Mouse (Mus musculus): ENCODE measurements around the gene Mrpl33. TPM values are rescaled to one million over a fixed set of nuclear protein-coding genes. Genes with fewer than 3 reads are reported as not detected.

Mrpl33 gene
- polyA plus RNA-seq, 1 experiment from 2014 or later, result 300 TPM

DNA sequence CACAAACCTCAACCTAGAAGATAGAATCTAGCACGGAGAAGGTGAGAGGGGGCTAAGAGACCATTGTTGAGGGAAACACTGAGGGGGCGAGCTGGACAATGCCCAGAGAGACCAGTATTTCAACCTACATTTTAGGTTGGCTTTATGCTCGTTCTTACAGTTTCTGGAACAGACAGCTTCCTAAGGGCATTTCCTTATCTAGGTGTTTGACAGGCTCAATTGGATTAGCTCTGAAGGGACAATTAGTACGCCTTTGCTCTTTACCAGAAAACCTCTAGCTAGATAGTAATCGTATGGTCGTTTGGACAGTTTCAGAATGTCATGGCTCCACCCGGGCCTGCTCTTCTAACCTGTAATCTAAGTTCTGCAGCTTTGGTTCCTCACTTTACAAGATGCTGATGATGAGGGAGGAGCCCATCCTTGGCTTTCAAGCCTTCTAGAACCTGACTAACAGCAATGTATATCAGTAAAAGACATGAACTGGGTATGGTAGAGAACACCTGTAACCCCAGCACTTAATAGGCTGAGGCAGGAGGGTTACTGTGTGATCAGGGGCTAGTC lies 4.5 kb downstream of the Mrpl33 start:
- no peak for DNase-seq (ENCODE audit: low spot score)
- H3K4me3 ChIP-seq (ENCODE audit: low read depth, low read length), result no peak overlapping the region
- 62% methylated on average over 7 of the region's 7 CpGs for WGBS
- no peaks in the 10 kb centered on the region for H3K27me3 ChIP-seq (replicated peaks; ENCODE audit: control insufficient read depth, insufficient read depth, low read length)
- H3K9me3 ChIP-seq (ENCODE audit: control insufficient read depth, low read length), result no peaks in the 10 kb centered on the region
- H3K4me1 ChIP-seq (replicated peaks; ENCODE audit: control insufficient read depth, insufficient read depth, low read length), result peaks cover 10% of the 10 kb centered on the region; the same call in 1 of the 2 replicates
- no peak overlapping the region for H3K4me2 ChIP-seq
- no peak overlapping the region for H3K9ac ChIP-seq (ENCODE audit: low read depth, low read length)
- H3K27ac ChIP-seq (ENCODE audit: low read depth, low read length), result no peak overlapping the region
- ATAC-seq (replicated peaks; ENCODE audit: low FRiP score), result no peak
- H3K36me3 ChIP-seq (ENCODE audit: control insufficient read depth, insufficient read depth, low read length), result no peaks in the 10 kb centered on the region

DNA sequence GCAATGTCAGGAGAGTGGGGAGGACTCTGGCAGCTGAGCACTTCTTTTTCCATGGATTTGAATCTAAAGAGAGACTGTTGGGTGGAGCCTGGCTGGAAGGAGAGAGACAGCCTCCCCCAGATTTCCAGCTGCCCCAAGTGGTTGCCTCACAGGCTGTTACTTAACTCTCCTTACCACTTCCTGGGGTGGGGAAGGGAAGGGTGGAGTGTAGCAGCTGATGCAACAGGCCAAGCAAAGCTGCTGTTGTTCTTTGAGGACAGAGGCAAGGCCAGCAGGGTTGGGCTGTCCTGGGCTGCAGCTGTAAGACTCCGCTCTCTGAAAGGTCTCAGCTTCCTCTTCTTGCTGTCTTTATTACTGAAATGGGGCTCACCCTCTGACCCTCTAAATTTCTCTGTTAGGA lies 5.6 kb downstream of the Mrpl33 start:
- no peak for DNase-seq (ENCODE audit: low spot score)
- no peak overlapping the region for H3K4me3 ChIP-seq (ENCODE audit: low read depth, low read length)
- H3K36me3 ChIP-seq (ENCODE audit: control insufficient read depth, insufficient read depth, low read length), result no peaks in the 10 kb centered on the region
- H3K27me3 ChIP-seq (replicated peaks; ENCODE audit: control insufficient read depth, insufficient read depth, low read length), result no peaks in the 10 kb centered on the region
- H3K9me3 ChIP-seq (ENCODE audit: control insufficient read depth, low read length), result no peaks in the 10 kb centered on the region
- no peak for ATAC-seq (replicated peaks; ENCODE audit: low FRiP score)
- 58% methylated on average over 1 of the region's 1 CpGs for WGBS
- H3K27ac ChIP-seq (ENCODE audit: low read depth, low read length), result no peak overlapping the region
- H3K4me2 ChIP-seq, result no peak overlapping the region
- no peak overlapping the region for H3K9ac ChIP-seq (ENCODE audit: low read depth, low read length)
- 0 out of 2 replicates have a peak, but pooled peaks cover 2% of the 10 kb centered on the region for H3K4me1 ChIP-seq (replicated peaks; ENCODE audit: control insufficient read depth, insufficient read depth, low read length)

DNA sequence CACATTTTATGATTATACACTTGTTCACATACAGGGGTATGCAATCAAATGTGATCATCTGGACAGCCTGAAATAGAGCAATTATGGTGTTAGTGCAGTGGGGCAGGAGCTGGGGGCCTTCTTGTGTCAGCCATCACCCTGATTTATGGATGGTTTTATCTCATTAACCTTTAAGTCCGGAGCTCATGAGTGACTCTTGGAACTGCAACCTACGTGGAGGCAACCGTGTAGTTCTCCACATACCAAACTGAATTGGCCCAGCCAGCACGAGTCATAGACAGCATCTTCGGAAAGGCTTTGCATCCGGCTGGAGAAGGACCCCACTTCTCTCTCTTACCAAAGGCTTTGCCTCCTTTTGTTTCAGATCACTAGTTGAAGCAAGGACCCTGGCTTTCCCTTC lies 7.0 kb downstream of the Mrpl33 start:
- no peak for ATAC-seq (replicated peaks; ENCODE audit: low FRiP score)
- H3K4me2 ChIP-seq, result no peak overlapping the region
- no peak for DNase-seq (ENCODE audit: low spot score)
- H3K9ac ChIP-seq (ENCODE audit: low read depth, low read length), result no peak overlapping the region
- H3K27me3 ChIP-seq (replicated peaks; ENCODE audit: control insufficient read depth, insufficient read depth, low read length), result no peaks in the 10 kb centered on the region
- H3K27ac ChIP-seq (ENCODE audit: low read depth, low read length), result no peak overlapping the region
- H3K4me3 ChIP-seq (ENCODE audit: low read depth, low read length), result no peak overlapping the region
- no peaks in the 10 kb centered on the region for H3K4me1 ChIP-seq (replicated peaks; ENCODE audit: control insufficient read depth, insufficient read depth, low read length)
- no peaks in the 10 kb centered on the region for H3K36me3 ChIP-seq (ENCODE audit: control insufficient read depth, insufficient read depth, low read length)
- H3K9me3 ChIP-seq (ENCODE audit: control insufficient read depth, low read length), result no peaks in the 10 kb centered on the region
- WGBS, result 78% methylated on average over 6 of the region's 6 CpGs

DNA sequence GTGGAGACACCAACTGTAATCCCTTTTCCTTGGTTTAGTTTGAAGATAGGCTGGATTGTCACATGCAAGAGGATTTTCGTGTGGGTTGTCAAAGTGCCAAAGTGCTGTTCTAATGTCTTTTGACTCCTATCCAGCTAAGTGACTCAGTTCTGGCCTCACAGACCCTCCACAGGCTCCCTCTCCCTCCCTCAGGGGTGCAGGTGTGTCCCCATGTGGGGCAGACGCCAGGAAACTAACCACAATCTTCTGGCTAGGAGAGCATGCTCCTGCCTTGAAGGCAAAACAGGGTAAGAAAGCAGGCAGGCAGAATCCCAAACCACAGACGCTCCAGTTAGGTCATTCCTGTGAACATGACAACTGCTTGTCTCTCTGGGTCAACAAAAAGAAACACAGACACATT lies 9.4 kb downstream of the Mrpl33 start:
- no peak for ATAC-seq (replicated peaks; ENCODE audit: low FRiP score)
- Histone ChIP-seq H3K4me2 (no peak overlapping the region), H3K4me1 (replicated peaks; ENCODE audit: control insufficient read depth, insufficient read depth, low read length) (no peaks in the 10 kb centered on the region), H3K4me3 (ENCODE audit: low read depth, low read length) (no peak overlapping the region), H3K9me3 (ENCODE audit: control insufficient read depth, low read length) (no peaks in the 10 kb centered on the region), H3K27ac (ENCODE audit: low read depth, low read length) (no peak overlapping the region), H3K27me3 (replicated peaks; ENCODE audit: control insufficient read depth, insufficient read depth, low read length) (no peaks in the 10 kb centered on the region), H3K36me3 (ENCODE audit: control insufficient read depth, insufficient read depth, low read length) (no peaks in the 10 kb centered on the region), H3K9ac (ENCODE audit: low read depth, low read length) (no peak overlapping the region)
- 65% methylated on average over 3 of the region's 3 CpGs for WGBS
- no peak for DNase-seq (ENCODE audit: low spot score)

DNA sequence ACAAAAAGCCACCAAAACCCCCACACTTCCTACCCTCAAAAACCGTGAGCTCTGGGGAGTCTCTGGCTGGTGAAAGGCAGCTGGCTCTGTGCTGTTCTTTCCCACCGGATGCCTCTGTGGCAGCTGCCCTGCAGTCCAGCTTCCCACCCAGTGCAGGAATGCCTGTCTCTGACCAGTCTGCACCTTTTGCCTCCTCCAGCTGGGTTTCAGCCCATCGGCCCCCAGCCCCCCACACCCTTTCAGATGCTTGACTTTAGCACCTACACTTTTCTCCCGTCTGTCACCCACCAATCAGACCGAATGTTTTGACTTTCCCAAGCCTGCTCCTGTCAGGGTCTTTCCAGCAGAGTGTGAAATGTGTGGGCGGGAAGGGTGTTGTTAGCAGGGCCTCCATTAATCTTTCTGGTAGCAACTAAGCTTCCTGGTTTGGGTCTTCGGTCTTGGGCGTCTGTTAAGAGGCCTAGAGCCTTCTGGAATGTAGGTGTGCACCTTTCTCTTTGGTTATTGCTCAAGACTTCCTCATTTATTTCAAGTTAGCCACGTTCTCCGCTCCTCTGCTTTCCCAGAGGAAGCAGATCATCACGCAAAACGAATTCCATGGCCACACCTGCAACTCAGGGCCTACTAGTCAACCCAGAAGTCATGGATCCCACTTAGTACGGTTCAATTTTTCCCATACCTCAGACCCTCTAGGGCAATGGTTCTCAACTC lies 13.8 kb downstream of the Mrpl33 start:
- Histone ChIP-seq H3K27ac (ENCODE audit: low read depth, low read length) (no peak overlapping the region), H3K27me3 (replicated peaks; ENCODE audit: control insufficient read depth, insufficient read depth, low read length) (no peaks in the 10 kb centered on the region), H3K4me1 (replicated peaks; ENCODE audit: control insufficient read depth, insufficient read depth, low read length) (peaks cover 6% of the 10 kb centered on the region), H3K9ac (ENCODE audit: low read depth, low read length) (no peak overlapping the region), H3K36me3 (ENCODE audit: control insufficient read depth, insufficient read depth, low read length) (no peaks in the 10 kb centered on the region; the same call in 1 of the 2 replicates), H3K4me3 (ENCODE audit: low read depth, low read length) (no peak overlapping the region), H3K4me2 (no peak overlapping the region), H3K9me3 (ENCODE audit: control insufficient read depth, low read length) (no peaks in the 10 kb centered on the region)
- WGBS, result 65% methylated on average over 13 of the region's 13 CpGs
- DNase-seq (ENCODE audit: low spot score) (no peak), ATAC-seq (replicated peaks; ENCODE audit: low FRiP score) (no peak)

DNA sequence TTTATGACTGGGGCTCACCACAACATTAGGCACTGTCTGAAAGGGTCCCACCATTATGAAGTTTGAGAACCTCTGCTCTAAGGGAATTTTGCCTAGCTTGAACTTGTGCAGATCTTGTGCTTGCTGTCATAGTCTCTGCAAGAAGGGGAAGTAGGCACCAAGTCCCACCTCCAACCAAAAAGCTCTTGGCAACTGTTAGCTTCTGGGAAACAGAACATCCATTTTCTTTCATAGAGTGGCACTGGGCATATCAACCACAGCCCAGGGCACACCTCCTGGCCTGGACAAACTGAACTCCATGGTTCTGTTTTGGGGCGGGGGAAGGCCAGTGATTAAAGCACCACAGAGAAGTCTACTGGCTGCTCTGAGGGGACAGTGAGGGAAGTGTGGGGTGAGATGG lies 14.5 kb downstream of the Mrpl33 start:
- H3K36me3 ChIP-seq (ENCODE audit: control insufficient read depth, insufficient read depth, low read length), result no peaks in the 10 kb centered on the region; the same call in 1 of the 2 replicates
- 90% methylated on average over 1 of the region's 1 CpGs for WGBS

DNA sequence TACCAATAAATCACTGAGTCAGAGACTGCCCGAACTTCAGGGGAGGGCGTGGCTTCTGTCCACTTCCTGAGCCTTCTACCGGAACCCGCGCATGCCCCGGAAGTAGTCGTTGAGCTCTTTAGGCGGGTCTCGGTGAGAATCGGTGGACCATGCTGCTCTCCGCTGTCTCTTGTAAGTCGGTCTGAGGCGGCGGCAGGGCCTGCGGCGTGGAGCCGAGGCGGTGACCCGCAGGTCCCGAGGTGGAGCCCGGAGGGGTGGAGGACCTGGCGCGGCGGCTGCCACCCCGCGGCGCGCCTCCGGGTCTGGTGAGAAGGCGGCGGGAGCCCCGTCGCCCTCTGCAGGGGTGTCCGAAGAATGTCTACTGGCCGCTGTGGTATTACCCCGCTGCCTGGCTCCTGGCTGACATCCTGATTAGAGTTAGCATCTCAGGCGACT lies 17.1 kb downstream of the Mrpl33 start:
- H3K27ac ChIP-seq (ENCODE audit: low read depth, low read length), result peak overlapping the region; percentile 89
- H3K9ac ChIP-seq (ENCODE audit: low read depth, low read length), result peak overlapping the region; percentile 85
- WGBS, result 1% methylated on average over 37 of the region's 37 CpGs
- ATAC-seq (replicated peaks; ENCODE audit: low FRiP score) (peak; percentile 89), DNase-seq (ENCODE audit: low spot score) (peak; percentile 90)
- H3K4me3 ChIP-seq (ENCODE audit: low read depth, low read length), result peak overlapping the region; percentile 88
- H3K27me3 ChIP-seq (replicated peaks; ENCODE audit: control insufficient read depth, insufficient read depth, low read length), result no peaks in the 10 kb centered on the region
- peaks cover 7% of the 10 kb centered on the region for H3K4me1 ChIP-seq (replicated peaks; ENCODE audit: control insufficient read depth, insufficient read depth, low read length)
- H3K4me2 ChIP-seq, result peak overlapping the region; percentile 62
- H3K9me3 ChIP-seq (ENCODE audit: control insufficient read depth, low read length), result no peaks in the 10 kb centered on the region
- H3K36me3 ChIP-seq (ENCODE audit: control insufficient read depth, insufficient read depth, low read length), result peaks cover 10% of the 10 kb centered on the region; the same call in 1 of the 2 replicates

More for the DNA sequence above, 14.5 kb downstream of the Mrpl33 start:
- Histone ChIP-seq H3K4me1 (replicated peaks; ENCODE audit: control insufficient read depth, insufficient read depth, low read length) (peaks cover 7% of the 10 kb centered on the region), H3K4me3 (ENCODE audit: low read depth, low read length) (no peak overlapping the region), H3K9me3 (ENCODE audit: control insufficient read depth, low read length) (no peaks in the 10 kb centered on the region), H3K27me3 (replicated peaks; ENCODE audit: control insufficient read depth, insufficient read depth, low read length) (no peaks in the 10 kb centered on the region), H3K4me2 (no peak overlapping the region), H3K9ac (ENCODE audit: low read depth, low read length) (no peak overlapping the region), H3K27ac (ENCODE audit: low read depth, low read length) (no peak overlapping the region)
- ATAC-seq (replicated peaks; ENCODE audit: low FRiP score) (no peak), DNase-seq (ENCODE audit: low spot score) (no peak)

DNA sequence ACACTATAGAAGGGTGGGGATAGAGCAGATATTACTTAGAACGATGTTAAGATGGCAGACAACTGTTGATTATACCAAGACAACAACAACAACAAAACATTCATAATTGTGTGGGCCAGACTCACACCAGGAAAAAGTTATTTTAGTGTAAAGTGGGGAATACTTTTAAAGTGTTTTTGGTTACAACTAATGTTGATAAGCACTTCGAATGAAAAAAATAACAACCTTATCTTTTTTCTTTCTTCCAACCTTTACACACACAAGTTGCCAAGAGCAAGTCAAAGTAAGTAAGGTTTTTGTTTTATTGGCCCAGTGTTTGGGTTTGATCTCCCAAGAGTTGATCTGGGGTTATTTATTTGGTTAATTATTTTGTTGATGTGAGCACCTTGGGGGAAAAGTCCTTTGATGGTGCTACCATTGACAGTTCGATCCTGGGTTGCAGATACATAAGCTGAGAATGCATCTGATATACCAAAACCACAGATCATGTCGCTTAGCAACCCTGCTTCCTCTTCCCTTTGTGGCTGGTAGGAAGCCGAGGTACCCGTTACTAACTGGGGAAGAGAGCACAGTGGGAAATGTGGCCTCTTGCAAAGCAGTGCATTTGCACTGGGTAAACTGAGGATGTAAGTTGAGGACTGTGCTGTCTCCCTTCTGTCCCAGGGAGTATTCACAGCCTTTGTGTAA lies 17.7 kb downstream of the Mrpl33 start:
- Histone ChIP-seq H3K9ac (ENCODE audit: low read depth, low read length) (peak overlapping the region; percentile 85), H3K27me3 (replicated peaks; ENCODE audit: control insufficient read depth, insufficient read depth, low read length) (no peaks in the 10 kb centered on the region), H3K9me3 (ENCODE audit: control insufficient read depth, low read length) (no peaks in the 10 kb centered on the region), H3K27ac (ENCODE audit: low read depth, low read length) (peak overlapping the region; percentile 89), H3K4me3 (ENCODE audit: low read depth, low read length) (peak overlapping the region; percentile 88), H3K4me2 (peak overlapping the region; percentile 62), H3K36me3 (ENCODE audit: control insufficient read depth, insufficient read depth, low read length) (peaks cover 14% of the 10 kb centered on the region; the same call in 1 of the 2 replicates), H3K4me1 (replicated peaks; ENCODE audit: control insufficient read depth, insufficient read depth, low read length) (peaks cover 7% of the 10 kb centered on the region)
- WGBS, result 27% methylated on average over 6 of the region's 6 CpGs
- ATAC-seq (replicated peaks; ENCODE audit: low FRiP score) (no peak), DNase-seq (ENCODE audit: low spot score) (no peak)
